Mouse (Mus musculus) cerebellum, adult 8-10 months (tissue): ENCODE data around the gene Hcrtr1.

Source experiments
- DNase-seq: peaks from one replicate; pipeline ENCODE4 v3.0.0; 2022

Gene Hcrtr1

DNA sequence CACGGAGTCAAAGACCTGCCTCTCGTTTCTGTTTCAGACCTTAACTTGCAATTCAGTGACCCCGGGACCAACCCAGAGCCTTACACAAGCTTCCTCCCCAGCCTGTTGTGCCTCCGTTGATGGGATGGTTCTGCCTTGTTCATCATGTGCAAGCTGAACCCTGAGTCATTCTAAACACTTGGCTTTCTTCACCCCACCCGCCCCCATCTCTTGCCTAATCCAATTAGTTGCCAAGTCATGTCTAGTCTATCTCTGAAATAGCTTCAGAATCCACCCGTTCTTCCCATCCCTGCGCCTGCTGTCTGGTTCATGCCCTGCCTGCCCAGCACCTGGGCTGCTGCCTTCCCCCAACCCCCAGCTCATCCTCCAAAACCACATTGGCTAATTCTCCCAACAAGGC lies 26.9 kb downstream of the Hcrtr1 start:
- DNase-seq, result no peak

DNA sequence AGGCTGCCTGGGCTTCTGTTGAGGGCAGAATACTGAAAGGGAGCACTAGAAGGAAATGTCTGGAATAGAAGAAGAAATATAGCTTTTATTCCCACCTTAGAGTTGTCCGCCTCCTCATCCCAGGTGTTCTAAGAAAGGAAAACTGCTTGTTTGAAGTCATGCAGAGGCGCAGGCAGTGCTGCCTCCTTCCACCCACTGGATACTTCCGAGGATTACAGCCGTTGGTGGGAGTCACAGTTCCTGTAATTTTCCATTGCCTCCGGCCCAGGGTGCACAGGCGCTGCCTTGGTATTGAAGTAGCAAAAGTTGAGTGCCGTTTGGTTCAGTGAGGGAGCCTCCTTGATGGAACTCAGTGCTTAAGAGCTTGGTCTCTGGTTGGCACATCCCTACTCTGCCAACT lies 29.1 kb downstream of the Hcrtr1 start:
- no peak for DNase-seq

DNA sequence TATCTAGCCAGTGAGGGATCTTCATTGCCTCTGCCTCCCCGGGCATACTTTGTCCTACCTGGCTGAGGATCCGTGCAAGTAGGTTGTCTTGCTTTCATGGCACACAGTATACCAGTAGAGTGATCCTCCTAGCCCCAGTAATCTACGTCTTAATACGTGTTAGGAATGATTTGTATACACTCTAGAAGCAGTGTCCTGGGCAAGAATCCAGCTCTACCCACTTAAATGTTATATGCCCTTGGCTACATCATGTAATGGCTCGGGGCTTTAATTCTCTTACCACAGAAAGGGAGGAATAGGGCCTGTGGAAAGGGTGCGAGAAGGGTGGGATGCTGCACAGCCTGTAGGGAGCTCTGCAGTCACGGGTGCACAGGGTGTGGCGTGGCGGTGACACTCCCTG lies 29.5 kb downstream of the Hcrtr1 start:
- DNase-seq, result no peak

DNA sequence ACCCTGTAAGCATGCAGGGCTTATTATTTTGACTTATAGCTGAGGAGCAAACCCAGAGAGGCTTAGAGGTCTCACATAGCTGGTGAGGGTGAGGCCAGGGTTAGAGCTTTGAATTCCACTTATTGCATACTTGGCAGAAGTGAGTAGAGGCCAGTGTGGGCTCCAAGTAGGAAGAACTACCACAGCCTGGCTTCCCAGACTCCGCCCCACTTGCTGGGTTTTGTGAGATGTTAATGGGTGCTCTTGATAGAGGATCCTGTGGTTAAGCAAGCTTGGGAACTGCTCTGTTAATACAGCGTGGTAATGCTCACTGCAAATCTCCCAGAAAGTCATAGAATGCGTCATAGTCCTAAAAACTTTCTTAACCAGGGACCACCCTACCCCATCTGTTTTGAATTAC lies 30.2 kb downstream of the Hcrtr1 start:
- no peak for DNase-seq

DNA sequence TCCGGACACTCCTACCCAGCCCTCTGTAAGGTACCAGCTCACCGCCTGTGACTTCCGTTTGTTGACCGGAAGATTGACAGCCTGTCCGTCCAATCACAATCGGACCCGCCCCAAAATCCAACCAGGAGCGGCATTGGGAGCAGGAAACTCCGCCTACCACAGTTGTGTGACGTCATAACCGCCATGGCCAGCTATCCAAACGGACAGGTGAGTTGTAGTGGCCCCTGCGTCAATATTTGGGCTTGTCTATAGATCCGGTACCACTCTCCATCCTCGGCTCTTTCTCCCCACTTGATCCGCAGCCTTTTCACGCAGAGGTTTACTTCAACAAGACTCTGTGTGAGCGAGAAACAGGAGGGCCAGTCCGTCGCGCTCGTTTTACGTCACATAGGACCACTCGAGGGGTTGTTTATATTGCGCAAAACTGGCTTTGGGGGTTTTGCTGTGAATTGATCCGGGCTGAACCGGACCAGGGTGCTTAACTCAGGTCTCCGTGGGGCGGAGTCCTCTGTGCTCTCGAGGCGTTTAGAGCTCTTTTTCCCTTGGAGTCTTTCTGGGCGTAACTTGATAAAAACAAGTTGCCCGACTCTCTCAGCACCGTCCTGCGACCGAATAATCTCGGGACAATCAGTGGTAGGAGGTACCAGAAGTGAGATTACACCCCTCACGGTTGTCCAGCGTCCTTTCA lies 31.6 kb downstream of the Hcrtr1 start:
- DNase-seq, result peak; percentile 100

DNA sequence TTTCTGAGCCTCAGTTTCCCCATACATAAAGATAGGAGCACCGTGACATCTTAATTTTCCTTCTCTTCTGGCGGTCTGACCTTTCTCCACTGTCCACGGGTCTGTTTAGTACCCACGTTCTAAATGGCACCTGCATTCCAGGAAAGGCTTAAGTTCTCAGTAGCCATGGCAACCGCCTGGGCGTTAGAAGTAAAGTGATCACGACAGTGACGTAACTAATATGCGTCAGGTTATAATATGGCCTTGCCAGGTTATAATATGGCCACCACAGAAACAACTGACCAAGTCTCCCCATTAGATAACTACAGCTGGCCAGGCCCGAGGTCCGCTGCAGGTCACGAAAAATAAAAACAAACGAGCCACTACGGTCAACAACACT lies 32.1 kb downstream of the Hcrtr1 start:
- DNase-seq, result no peak

DNA sequence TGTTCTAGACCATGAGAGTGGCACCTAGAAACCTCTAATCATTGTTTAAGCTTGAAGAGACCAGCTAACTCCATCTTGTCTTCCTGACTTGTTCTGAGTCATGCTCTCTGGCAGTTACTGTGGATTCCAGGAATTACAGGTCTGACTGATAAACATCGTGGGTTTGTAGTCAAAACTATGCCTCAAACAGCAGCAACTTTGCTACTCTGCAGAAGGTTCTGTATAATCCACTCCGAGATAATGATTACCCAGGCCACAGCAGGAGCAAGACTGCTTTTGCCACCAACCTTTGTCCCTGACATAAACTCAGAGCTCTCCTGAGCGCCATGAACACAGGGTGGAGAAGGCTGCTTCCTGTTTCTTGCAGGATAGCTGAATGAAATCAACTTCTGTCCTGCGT lies 34.6 kb downstream of the Hcrtr1 start:
- DNase-seq, result no peak

DNA sequence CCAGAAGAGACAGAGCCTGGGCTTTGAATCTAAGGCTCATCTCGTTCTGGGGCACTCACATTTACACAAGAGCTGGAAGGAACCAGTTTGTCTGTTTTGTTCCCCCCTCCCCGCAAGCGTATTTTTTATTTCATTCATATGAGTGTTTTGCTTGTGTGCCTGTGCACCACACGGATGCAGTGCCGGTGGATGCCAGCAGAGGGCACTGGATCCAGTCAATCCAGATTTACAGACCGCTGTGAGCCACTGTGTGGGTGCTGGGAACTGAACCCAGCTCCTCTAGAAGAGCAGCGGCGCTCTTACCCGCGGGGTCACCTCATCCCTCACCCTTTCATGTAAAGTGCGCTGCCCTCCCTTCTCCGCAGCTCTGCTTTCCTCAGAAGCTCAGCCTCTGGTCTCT lies 35.5 kb downstream of the Hcrtr1 start:
- no peak for DNase-seq

DNA sequence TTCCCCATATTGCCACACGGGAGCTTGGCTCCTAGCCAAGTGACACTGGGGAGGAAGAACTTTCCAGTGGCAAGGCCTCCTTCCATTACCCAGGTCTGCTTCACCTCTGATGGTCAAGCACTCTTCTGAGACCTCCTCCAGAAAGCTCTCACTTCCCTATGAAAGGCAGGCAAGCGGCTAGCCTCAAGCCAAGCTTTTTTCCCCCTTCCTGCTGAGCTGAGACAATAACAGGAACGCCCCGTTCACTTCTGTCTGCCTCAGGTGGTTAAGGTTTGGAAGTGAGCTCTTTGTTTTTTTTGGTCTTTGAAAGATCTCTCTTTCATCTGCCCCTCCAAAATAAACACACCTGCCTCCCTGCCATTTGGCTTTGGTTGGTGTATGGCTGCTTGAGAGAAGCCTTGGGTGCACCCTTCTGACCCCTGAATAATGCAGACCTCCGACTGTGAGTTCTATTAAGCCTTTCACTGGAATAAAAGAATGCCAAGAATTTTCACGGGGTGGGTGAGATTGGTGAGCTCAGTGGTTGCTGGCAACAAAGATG lies 37.0 kb downstream of the Hcrtr1 start, which contains the start of gene Pef1:
TSS of gene Pef1 (plus strand) at position 448 of the 541 bp plus-strand sequence.
- DNase-seq, result no peak

DNA sequence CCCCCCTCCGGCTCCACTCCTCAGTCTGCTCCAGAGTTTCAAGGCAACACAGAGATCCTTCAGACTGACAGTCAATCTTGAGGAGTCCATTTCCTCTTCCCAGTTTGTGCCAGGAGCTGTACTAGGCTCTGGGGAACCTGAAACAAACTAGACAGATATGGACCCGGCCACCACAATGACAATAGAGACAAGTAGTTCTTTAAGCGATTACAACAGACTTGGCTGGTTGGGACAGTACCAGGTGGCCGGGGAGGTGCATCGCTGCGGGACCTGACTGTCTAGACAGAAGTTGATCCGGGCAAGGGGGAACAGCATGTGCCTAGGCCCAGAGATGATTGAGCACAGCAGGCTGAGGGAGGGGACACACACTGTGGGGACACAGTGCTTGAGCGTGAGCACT lies 38.0 kb downstream of the Hcrtr1 start:
- no peak for DNase-seq

DNA sequence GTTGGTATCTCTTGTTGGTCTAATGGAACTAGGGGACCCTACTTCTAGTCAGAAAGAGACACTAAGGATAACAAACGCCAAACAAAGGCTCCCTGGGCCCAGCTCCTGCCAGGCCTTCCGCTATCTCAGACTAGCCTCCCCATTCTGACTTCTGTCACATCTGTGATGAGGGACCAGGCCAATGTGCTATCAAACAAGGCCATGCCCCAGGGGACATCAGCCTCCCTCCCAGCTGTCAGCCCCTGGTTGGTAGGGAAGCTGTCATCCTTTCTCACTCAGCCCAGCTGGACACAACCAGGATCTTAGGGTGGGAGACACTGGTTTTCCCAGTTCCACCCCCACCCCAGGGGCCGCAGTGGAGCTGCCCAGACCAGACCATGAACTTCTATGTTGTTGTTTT lies 44.0 kb downstream of the Hcrtr1 start:
- no peak for DNase-seq

DNA sequence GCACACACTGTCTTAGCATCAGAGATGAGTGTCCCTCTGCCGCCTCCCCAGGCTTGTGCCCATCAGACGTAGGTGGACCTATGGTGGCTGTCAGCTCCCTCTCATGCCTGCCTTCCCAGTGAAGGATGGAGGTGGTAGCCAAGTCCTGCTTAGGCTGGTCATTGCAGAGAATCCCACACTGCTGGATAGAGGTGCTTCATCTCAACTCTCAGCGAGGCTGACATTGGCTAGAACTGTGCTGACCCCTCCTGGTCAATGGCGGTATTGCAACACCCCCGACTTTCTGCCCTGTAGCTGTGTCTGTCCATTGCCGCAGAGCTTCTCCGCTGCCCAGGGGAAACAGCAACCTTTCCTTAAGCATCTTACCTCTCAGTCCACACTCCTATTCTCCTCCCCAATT lies 51.9 kb downstream of the Hcrtr1 start:
- peak; percentile 99 for DNase-seq

DNA sequence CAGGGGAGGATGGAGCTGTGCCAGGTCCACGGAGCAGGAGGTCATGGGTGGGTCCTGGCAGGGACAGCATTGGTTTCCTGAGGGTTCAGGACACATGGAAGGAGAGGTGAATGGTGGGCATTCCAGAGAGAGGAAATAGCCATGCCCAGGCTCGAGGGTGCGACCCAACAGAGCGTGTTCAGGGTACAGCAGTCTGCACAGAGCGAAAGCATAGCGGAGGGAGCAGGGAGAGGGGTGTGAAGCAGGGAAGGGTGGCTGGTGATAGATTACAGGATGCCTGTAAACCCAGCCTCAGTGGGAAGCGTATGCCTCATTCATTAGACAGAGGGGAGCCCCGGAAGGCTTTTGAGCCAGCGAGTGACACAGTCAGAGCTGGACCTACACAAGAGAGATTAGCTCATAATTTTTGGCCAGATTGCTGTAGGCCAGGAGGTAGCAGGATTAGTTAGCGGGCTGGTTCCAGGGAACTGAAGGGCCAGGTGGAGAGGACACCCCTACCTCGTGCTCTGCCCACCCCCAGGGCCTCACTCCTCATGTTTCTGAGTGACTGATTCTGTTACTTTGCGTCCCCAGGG lies 53.8 kb downstream of the Hcrtr1 start:
- DNase-seq, result peak; percentile 43

DNA sequence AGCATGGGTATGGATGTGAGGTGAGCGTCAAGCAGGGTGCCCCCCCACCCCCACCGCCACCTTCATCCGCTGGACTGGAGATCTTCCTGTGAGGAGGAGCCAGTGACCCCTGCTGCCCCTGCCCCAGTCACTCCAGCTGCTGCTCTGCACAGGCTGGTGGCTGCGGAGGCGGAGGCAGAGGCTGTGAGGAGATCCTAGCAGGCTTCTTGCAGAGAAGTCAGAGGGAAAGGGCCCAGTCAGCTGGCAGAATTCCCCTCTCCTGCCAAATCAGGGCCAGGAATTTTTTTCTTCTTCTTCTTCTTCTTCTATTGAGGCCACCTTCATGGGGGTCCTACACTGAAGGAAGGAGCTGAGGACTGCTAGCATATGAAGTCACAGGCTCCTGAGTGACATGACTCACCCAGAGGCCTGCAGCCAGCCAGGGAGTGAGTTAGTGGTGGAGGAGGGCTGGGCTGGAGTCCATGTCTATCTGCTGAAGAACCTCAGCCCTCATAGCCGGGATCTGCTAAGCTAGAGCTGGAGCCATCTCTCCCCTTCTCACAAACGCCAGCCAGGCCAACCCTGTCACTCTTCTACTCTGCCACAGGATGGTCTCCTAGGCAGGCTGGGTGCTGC lies 54.7 kb downstream of the Hcrtr1 start:
- peak; percentile 32 for DNase-seq

DNA sequence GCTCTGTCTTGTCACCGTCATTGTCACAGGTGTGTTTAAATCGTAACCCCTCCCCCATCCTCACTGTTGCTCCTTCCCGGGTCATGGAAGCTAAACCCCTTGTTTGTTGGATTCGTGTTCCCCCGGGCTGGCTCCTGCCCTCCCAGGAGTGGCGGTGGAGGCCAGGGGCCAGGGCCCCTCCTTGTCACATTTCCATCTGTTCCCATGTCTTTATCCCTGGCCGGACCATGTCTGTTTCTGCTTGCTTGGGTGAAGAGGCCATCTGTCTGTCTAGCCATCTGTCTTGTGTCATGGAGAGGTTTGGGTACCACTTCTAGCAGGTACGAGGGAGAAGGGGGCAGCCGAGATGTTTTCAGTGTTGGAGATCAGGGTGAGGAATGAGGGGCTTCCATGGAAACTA lies 56.9 kb downstream of the Hcrtr1 start:
- no peak for DNase-seq

DNA sequence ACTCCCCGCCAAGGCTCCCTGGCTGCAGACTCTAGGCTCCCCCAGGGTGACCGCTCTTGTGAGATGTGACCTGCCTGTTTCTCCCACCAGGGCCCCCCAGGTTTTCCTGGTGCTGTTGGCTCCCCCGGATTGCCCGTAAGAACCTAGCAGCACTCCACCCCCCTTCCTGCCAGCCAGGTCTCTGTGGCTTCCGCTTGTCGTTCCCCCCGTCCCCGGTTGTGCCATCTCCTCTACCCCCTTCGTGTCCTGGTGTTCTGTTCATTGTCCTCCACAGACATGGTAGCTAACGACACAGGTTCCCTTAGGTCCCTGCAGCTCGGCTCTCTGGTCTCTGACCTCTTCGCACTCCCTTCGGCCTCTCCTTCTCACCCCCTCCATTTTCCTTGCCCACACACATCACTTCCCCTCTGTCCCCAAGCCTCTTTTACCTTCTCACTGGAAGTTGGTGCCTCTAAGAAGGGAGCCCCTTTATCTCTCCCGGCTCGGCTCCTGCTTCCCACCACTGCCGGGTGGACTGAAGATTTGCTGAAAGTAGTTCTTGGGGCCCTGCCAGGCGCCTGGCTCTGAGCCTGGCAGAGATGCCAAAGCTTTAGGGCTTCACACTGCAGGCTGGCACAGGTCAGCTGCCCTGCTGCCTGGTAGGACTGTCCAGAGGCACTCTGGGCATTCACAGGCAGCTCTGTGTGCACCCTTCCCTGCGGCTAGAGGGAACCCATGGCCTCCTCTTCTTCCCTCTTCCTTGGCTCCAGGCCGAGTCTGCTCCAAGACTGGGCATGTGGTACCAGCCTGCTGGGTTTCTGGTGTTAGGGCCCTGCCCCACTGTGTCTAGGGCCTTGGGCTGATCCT lies 57.6 kb downstream of the Hcrtr1 start:
- peak; percentile 79 for DNase-seq
